Mouse (Mus musculus) limb, embryonic 15.5 days (tissue): ENCODE measurements around the gene Yap1. TPM values are rescaled to one million over a fixed set of nuclear protein-coding genes. Genes with fewer than 3 reads are reported as not detected.

ENCODE experiments used
- polyA plus RNA-seq: library from polyadenylated mRNA; unstranded; fragments of >200 nt; fragmentation: Nextera tagmentation; extraction: Ambion mirVana; gene quantifications from 2 replicates; pipeline ENCODE4 v1.2.1, GENCODE M21; 2015

Yap1 gene
- polyA plus RNA-seq, 1 experiment from 2014 or later, result 41.1 TPM

Other genes with a start within 250 kb of the Yap1 start
- gene Tmem123, start 240.6 kb downstream of the Yap1 start, polyA plus RNA-seq, result 135 and 142 TPM in 2 replicates
- 35.3 and 37.1 TPM in 2 replicates for gene Birc2, start 167.5 kb downstream of the Yap1 start, polyA plus RNA-seq
- gene Birc3, start 131.4 kb downstream of the Yap1 start, polyA plus RNA-seq, result 15.9 and 16.6 TPM in 2 replicates
- gene Cfap300, start 38.2 kb upstream of the Yap1 start, polyA plus RNA-seq, result 12.6 and 12.7 TPM in 2 replicates
- 1.3 TPM in 2 replicates for gene Cep126, start 129.7 kb upstream of the Yap1 start, polyA plus RNA-seq